Mouse (Mus musculus) adrenal gland, adult 8-10 months (tissue): ENCODE measurements at regions not wholly inside any gene's neighbourhood (a gene's known extent, or its start where the extent isn't known, plus 50 kb on each side); places are given as distances from the start of the nearest gene placed in this dataset.
"Not testable (repeated sequence)": the region's sequence is repeated elsewhere in the genome, so short reads cannot be mapped to it uniquely, and the experiment has no call there.

Source experiments
- DNase-seq: peaks from one replicate; pipeline ENCODE4 v3.0.0; 2022

GRCm38 (mm10) chr8:20436956-20437355, 73.9 kb upstream of the Gm15319 start:
- not testable (repeated sequence) for DNase-seq

GRCm38 (mm10) chr8:20433236-20433635, 70.2 kb upstream of the Gm15319 start:
- DNase-seq = not testable (repeated sequence)

- DNase-seq = not testable (repeated sequence)
Observed at GRCm38 (mm10) chr8:20429469-20429868, 66.5 kb upstream of the Gm15319 start.

GRCm38 (mm10) chr8:20424903-20425222, 61.9 kb upstream of the Gm15319 start:
- DNase-seq = not testable (repeated sequence)

- DNase-seq = peak; percentile 99
Observed at GRCm38 (mm10) chr8:20424104-20424902, 61.3 kb upstream of the Gm15319 start.

- not testable (repeated sequence) for DNase-seq
Observed at GRCm38 (mm10) chr8:20420807-20421206, 57.8 kb upstream of the Gm15319 start.
